Mouse (Mus musculus) right cerebral cortex, adult 18-20 months (tissue): Measurements from ENCODE around the gene Bsg.
"Not testable (repeated sequence)": the region's sequence is repeated elsewhere in the genome, so short reads cannot be mapped to it uniquely, and the experiment has no call there.

Experiments
- DNase-seq: peaks from one replicate; pipeline ENCODE4 v3.0.0; 2022; ENCODE audit warnings: mixed read lengths

Bsg gene

GRCm38 (mm10) chr10:79682916-79683582 is 21.2 kb upstream of the Bsg start:
- DNase-seq: no peak

DNA sequence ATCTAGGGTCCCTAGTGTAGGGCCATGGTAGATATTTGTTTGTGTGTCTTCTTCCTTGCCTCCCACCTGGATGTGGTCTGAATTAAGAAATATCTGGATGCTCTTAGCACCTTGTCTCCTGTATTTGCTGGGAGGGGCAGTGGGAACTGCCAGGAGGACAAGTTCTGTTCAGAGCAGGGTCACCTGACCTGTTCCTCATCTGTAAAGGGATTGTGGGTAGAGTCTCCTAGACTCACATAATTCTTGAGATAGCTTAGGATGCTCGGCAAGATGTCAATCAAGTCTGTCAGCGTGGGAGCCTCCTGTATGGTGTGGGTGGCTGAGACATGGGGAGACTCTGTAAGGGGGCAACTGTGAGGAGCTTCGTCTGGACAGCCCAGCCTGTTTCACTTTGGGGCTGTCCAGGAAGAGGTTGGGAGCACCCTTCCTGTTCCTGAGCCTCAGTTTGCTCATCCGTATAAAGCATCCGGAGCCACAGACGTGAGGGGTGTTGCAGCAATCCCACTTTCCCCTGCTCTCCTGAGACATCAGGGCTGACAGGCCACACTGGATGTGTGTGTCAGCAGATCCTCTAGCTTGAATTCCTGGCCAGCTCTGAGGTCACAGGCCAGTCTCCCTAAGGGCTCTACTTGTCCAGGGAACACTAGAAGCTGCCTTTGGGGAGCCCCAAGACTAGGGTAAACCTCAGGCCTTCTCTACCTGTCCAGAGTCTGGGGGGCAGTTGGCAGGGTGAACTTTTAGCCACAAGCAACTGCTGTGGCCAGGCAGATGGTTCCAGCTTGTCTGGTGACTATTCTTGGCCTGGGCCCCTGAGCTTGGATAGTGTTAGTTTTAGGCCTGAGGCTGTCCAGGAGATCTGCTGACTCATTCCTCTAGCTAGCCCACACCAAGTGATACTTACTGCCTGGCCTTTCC is 20.3 kb upstream of the Bsg start:
- DNase-seq: no peak

GRCm38 (mm10) chr10:79684770-79685600 is 19.3 kb upstream of the Bsg start:
- no peak for DNase-seq

DNA sequence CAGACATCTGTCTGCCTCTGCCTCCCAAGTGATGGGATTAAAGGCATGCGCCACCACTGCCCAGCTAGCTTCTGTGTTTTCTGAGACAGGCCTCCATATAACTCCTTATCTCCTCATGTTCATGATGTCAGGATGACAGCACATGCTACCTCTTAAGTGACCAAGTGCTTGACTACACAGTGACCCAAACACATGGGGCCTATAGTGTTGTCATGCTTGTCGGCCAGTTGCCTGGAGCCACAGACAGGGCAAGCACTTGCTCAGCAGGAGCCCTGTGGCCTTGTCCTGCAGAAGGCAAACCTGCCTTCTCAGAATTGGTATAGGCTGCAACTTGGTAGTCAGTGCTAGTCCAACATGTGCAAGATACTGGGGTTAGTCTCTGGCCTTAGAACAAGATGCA is 18.1 kb upstream of the Bsg start:
- no peak for DNase-seq

DNA sequence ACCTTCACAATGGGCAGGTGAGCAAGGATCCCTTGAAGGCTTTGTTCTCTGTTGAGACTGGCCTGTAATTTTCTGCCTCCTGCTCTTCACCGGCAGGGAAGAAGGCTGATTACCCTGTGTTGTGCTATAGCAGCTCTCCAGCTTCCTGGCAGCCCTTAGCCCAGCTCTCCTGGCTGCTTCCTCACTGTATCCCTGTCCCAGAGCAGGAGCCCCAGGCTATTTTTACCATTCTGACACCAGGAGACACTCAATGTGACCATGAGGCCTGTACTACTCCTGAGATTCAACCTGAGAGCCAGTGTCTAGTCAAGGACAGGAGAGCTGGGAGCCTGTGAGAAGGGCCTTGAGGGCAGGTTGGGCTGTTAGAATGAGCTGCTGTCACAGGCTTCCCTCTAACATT is 17.6 kb upstream of the Bsg start:
- no peak for DNase-seq

DNA sequence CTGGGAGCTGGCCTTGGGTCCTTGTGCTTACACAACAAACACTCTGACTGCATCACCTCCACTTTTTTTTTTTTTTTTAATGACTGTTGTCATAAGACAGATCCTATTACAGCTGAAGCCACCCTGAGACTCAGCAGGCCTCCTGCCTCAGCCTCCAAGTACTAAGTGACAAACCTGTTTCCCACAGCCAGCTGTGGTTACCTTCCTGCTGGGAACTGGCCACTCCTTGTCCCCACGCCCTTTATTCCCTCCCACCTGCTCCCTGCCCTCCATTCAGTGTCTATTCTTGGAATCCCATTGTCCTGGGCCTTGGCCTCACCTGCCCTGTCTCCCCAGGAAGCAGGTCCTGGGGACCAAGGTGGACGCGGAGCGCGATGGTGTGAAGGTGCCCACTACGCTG is 16.8 kb upstream of the Bsg start:
- DNase-seq: no peak

GRCm38 (mm10) chr10:79688720-79689119 is 15.6 kb upstream of the Bsg start, which contains the start of gene Gzmm:
TSS of gene Gzmm (plus strand) at chr10:79689020.
- DNase-seq: no peak

GRCm38 (mm10) chr10:79689178-79689577 is 15.1 kb upstream of the Bsg start:
- no peak for DNase-seq

- no peak for DNase-seq
These were observed 12.2 kb upstream of the Bsg start for GRCm38 (mm10) chr10:79691986-79692548.

GRCm38 (mm10) chr10:79693580-79694378 is 10.5 kb upstream of the Bsg start:
- no peak for DNase-seq

DNA sequence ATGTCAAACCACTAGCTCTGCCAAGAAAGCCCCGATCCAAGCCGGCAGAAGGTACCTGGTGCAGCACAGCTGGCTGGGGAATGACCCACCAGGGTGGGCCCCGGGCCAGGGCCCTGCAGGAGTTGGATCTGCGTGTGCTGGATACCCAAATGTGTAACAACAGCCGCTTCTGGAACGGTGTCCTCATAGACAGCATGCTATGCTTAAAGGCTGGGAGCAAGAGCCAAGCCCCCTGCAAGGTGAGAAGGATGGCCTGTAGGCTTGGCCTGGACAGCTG is 10.0 kb upstream of the Bsg start:
- no peak for DNase-seq

GRCm38 (mm10) chr10:79695231-79696128 is 8.8 kb upstream of the Bsg start:
- peak; percentile 63 for DNase-seq

GRCm38 (mm10) chr10:79696129-79696651 is 8.1 kb upstream of the Bsg start:
- DNase-seq: no peak

GRCm38 (mm10) chr10:79697916-79698315 is 6.4 kb upstream of the Bsg start:
- DNase-seq: no peak

DNA sequence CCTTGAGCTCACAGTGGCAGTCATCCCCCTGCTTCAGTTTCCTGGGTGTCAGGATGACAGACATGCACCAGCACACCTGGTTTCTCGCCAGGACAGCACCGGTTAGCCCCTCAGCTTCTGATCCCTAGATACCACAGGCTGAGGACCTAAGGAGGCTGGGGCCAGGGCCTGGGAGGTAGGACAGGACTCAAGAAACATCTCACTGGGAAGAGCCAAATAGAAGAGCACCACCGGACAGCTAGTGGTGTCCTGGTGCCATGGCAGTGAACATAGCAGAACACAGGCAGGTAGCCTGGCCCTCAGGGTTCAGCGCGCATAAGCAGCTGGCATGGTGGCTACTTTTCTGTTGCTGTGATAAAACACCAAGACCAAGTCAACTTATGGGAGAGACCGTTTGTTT is 5.8 kb upstream of the Bsg start:
- DNase-seq: no peak

- DNase-seq: no peak
These were observed 3.6 kb upstream of the Bsg start for GRCm38 (mm10) chr10:79700676-79701075.

DNA sequence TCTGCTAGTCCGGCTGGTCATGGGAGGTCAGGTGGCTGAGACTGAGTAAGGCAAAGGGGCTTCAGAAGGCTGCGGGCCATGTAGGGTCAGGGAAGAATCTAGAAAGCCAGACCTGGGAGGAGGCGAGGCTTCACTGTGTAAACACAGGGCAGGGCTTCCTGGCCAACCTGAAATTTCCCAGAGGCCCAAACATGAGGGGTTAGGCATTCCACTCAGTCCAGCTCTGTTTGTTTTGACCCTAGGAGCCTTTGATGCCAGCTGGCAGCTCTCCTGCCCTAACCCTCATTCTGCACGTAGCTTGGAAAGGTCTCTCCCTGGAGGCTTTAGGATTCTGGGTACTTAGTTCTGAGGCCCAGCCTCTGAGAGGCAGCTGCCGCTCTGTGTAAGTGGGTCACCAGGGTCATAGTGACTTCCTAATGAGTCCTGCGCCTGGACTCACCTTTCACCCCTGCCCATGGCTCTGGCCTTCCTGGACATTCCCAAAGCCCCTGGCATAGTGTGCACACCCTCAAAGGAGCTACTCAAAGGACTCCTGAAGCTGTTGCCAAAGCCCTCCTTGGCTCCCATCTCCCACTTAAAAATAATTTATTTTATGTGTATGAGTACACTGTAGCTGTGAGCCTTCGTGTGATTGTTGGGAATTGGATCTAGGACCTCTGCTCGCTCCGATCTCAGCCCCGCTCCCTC is 2.7 kb upstream of the Bsg start:
- DNase-seq: no peak

DNA sequence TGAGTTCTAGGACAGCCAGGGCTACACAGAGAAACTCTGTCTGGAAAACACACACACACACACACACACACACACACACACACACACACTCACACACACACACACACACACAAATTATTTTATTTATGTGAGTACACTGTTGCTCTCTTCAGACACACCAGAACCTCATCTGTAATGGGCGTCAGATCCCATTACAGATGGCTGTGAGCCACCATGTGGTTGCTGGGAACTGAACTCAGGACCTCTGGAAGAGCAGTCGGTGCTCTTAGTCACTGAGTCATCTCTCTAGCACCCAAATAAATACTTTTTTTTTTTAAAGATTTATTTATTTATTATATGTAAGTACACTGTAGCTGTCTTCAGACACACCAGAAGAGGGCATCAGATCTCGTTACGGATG is 1.3 kb upstream of the Bsg start:
- DNase-seq: not testable (repeated sequence)

- no peak for DNase-seq
These were observed 750 bp upstream of the Bsg start for GRCm38 (mm10) chr10:79703541-79703940.

GRCm38 (mm10) chr10:79704970-79705360 is 674 bp downstream of the Bsg start:
- no peak for DNase-seq
